Mouse (Mus musculus) frontal cortex, postnatal 10 days (tissue): Measurements from ENCODE around the gene Ttc39d.
"Not testable (repeated sequence)": the region's sequence is repeated elsewhere in the genome, so short reads cannot be mapped to it uniquely, and the experiment has no call there.

ENCODE experiments used
- DNase-seq, 2 experiments: peaks; one replicate each; pipeline ENCODE4 v3.0.0; 2022; ENCODE audit warnings: low spot score in 2 of 2, mixed read lengths in 1 of 2

The Ttc39d gene

DNA sequence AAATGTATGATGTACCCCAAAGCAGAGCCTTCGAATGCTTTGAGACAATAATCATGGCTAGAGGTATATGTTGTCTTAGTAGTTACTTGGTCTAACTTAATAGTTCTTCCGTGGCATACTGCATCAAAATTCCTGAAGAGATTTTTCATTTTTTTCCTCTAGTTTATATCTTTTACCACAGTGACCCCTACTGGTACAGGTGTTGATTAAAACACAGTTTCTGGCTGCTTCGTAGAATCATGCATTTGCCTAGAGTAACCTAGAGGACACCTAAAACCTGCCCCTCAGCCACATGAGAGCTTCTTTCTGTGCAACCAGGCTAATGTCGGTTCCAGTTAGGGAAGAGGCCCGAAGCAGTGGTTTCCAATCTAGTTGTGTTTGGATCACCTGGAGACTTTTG lies 14.2 kb upstream of the Ttc39d start:
- DNase-seq, result no peak

DNA sequence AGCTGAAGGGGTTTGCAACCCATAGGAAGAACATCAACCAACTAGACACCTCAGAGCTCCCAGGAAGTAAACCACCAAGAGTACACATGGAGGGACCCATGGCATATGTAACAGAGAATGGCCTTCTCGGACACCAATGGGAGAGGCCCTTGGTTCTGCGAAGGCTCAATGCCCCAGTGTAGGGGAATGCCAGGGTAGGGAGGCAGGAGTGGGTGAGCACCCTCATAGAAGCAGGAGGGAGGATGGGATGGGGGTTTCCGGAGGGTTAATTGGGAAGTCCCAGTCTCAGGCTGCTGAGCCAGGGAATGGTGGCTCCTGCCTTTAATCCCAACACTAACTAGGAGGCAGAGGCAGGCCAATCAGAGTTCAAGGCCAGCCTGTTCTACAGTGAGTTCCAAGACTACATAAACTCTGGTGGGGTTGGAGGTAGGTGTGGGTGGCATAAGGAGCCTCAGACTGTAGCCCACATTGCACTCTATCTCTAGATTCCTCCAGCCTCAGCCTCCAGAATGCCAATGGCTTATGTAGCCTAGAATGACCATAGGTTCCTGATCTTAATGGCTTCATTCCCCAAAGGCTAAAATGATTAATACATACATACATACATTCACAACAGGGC lies 8.0 kb upstream of the Ttc39d start:
- DNase-seq, result no peak

DNA sequence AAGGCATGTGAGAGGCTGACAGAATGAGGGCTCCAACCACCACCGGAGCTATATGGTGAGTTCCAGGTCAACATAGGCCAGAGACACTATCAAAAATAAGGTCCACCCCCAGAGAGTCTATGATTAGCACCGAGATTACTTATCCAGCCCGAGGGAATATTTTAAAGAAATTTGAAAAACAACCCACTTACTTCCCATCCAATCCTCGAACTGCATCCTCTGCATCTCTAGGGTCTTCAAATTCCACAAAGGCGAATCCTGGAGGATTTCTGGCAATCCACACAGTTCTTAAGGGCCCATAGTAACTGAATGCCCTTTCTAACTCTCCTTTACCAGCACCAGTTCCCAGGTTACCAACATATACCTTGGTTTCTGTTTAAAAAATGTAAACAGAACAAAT lies 1.6 kb upstream of the Ttc39d start:
- DNase-seq, result no peak

DNA sequence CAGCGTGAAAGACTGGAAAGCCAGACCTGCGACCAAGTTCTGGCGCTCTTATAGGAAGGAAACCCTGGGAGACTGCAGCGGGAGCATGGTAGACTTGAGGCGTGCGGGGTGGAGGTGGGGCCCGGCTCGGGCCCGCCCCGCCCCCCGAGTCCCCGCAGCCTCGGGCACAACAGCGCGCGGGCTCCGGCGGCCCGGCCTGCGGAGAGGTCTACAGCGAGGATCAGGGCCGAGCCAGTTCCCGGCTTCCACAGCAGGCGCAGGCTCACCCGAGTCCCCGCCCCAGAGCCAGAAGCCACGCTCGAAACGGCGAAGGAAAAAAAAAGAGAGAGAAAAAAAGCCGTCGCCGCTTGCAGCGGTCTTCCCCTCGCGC lies 974 bp upstream of the Ttc39d start:
- no peak for DNase-seq

DNA sequence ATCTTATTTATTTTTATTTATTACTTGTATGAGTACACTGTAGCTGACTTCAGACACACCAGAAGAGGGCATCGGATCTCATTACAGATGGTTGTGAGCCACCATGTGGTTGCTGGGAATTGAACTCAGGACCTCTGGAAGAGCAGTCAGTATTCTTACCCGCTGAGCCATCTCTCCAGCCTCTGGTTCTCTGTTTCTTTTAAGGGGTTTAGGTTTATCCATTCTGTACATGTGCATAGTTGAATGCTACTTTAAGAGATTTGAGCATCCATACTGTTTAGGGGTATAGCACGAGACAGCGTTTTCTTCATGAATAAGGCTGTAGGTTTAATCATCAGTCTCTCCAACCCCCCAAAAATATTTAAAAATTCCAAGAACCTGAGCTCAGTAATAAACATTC lies 6.7 kb downstream of the Ttc39d start:
- DNase-seq, result not testable (repeated sequence)

DNA sequence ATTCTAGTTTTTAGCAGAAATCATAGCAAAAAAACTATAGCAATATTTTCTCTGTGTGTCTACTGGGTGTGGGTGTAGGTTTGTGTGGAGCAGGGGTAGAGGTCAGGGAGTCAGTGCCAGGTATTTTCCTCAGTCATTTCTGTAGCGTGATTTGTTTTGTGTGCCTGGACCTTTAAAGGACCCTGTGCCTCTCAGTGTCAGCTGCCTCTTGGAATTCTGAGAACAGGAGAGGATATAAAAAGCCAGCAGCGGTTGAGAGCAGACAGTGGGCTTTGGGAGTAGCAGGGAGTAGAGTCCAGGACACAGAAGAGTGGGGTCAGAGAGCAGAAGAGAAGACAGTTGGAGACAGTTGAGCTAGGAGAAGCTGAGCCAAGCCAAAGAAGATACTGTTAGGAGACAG lies 12.9 kb downstream of the Ttc39d start:
- DNase-seq, result no peak

DNA sequence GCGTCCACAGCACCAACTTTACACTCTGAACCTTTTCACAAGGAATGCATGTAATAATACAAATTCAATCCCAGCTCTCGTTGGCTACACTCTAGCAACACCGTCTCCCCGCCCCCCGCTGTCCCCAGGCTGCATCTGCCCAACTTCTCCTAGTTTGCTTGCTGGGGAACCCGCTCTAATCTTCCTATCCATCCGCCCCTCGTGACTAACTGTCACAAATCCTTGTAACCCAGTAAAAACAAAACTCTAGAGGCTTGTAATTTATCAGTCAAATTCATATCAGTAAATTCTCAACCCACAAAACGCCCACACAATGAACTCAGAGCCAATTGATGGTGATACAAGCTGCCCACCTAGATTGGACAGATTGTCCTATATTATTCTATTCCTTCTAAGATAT lies 13.9 kb downstream of the Ttc39d start:
- no peak for DNase-seq

DNA sequence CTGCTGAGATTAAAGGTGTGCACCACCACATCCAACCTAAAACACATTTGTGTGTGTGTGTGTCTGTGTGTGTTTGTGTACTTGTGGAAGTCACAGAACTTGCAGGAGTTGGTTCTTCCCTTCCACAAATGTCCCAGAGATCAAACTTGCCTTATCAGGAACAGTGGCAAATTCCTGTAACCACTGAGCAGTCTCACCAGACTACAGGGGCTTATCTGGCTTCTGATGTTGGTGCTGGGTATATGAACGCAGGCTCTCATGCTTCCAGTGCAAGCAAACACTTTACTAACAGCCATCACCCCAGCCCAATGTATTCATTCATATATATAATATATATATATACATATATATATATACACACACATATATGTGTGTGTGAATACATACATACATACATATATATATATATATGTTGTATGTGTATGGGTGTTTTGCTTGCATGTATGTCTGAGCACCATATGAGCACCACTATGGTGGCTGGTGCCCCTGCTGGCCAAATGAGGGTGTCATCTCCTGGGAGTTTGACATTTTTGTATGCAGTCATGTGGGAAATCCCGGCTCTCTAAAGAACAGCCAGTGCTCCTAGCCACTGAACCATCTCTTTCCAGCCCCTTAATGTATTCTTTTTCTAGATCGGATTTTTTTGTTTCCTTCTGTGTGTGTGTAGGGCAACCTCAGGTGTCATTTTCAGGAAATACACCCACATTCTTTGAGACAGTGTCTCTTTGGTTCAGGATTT lies 14.8 kb downstream of the Ttc39d start:
- no peak for DNase-seq

DNA sequence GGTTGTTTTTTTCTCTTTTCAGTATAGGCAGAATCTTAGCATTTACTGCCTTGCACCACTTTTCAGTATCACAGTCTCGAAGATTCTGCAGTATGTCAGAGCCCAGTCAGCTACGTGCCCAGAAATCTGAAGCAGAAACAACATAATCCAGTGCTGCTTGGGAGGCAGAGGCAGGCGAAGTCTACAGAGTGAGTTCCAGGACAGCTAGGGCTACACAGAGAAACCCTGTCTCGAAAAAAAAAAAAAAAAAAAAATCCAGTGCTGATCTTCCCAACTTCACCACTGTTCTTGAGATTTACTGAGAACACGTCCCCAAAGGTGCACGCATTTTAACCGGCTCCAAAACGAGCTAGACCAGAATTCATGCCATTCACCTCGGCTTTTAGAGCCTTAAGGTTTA lies 16.6 kb downstream of the Ttc39d start:
- no peak for DNase-seq

DNA sequence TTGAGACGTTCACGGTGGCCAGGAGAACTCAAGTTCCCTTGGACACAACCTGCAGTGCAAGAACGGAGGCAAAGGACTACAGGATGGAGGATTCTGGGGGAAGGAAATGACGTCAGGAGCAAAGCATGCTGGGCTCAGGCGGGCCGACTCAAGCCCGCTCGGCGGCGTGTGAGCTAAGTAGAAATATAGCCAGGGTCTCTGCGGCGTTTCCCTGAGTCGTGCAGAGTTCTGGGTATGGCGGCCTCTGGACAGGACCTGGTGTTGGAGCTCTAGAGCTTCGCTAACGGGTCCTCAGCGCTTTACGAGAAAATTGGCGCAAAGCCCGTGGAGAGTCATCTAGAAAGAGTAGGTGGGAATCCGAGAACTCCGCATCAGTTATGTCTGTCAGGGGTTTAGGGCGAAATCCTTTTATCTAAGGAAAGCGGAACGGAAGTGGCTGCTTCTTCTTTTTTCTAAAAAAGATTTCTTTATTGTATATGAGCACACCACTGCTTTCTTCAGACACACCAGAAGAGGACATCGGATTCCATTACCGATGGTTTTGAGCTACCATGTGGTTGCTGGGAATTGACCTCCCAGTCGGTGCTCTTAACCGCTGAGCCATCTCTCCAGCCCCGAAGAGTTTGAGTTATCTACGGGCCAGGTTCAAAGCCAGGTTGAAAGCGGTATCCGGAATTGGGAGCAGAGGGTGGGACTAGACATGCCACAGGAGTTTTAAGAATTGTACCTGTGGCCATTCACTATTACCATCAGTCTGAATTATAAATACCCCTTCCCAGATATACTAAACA lies 17.3 kb downstream of the Ttc39d start, which contains the start of gene Gemin6:
Gemin6 (plus strand) TSS at position 116 of the 791 bp plus-strand sequence.
- DNase-seq, result peak; percentile 74 to 82

DNA sequence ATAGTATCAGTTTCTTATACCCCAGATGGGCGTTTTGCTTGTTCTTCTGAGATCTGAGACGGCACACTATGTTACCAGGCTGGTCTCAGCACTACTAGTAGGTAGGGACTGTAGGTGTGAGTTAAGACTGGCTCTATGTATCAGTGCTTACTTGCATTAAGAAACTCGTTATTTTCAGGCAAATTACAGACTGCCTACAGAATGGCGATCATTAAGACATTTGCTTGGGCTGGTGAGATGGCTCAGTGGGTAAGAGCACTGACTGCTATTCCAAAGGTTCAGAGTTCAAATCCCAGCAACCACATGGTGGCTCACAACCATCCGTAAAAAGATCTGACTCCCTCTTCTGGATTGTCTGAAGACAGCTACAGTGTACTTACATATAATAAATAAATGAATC lies 17.9 kb downstream of the Ttc39d start:
- not testable (repeated sequence) for DNase-seq

DNA sequence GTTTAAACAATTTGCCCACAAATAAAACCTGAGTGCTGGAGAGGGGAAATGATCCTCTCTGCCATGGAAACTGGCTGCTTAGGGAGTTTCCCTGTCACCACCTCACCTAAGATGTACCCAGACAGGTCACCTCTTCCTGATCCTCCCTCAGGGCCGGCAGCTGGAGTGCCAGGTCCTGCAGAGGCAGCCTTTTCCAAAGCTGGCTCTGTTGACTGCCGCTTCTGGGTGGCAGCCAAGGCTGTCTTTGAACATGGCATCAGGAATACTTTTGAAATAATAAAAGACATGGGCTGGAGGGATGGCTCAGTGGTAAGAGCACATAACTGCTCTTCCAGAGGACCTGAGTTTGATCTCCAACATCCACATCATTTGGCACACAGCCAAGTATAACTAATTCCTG lies 22.1 kb downstream of the Ttc39d start:
- DNase-seq, result no peak

DNA sequence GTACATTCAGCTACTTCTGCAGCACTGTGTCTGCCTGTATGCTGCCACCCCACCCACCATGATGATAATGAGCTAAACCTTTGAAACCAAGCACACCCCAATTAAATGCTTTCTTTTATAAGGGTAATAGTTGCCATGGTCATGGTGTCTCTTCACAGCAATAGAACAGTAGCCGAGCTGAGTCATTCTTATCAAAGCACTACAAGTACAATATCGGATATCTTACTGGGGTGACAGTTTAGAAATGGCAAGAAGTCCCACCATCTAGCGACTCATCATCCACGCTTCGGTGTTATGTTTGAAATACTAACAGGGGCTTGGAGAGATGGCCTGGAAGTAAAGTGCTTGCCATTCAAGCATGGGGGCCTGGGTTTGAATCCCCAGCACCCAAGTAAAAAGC lies 26.6 kb downstream of the Ttc39d start:
- DNase-seq, result no peak

DNA sequence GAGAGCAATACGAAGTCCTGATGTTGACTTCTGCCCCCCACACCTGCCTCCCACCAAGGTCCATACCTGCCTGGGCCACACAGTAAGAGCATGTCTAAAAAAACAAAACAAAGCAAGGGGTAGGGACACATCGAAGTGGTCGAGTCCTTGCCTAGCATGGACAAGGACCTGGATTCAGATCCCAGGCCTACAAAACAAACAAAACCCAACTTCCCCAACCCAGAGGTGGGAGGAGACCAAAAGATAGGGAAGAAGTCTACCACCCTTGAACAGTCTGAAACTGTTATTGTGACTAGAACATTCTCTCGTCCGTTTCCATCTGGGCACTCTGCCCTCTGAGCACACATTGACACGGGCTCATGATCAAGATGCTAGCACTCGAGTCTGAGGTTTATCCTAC lies 27.1 kb downstream of the Ttc39d start:
- DNase-seq, result no peak

DNA sequence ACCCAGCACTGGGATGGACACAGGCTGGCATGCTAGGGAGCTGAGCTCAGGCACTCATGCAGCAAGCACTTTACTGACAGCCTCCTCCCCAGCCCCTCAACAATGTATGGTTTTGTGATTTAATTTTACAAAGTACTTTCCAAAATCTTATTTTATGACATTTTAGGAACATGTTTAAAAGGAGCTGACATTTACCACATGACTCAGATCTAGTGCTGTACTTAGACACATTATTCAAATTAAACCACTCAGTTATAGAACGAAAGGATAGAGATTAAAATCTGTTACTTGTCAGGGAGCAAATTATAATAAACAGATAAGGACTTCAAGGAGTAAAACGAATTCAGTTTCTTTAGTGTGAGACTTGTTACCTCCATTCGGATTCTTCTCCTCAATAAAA lies 28.2 kb downstream of the Ttc39d start:
- no peak for DNase-seq

DNA sequence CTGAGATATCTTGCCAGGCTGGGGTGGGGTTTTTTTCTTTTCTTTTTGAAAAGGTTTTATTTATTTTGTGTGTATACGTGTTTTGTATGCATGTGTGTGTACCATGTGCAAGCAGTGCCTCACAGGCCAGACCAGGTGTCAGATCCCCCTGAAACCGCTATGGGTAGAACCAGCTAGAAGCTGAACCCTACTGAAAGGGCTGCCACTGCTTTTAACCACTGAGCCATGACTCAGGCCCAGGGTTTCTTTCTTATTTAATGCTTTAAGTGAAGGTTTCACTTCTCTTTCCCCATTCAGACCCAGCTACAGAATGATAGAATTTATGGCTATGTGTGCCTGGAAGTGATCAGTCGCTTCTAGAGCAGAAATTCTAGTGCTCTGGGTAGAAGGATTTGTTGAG lies 29.5 kb downstream of the Ttc39d start:
- no peak for DNase-seq

DNA sequence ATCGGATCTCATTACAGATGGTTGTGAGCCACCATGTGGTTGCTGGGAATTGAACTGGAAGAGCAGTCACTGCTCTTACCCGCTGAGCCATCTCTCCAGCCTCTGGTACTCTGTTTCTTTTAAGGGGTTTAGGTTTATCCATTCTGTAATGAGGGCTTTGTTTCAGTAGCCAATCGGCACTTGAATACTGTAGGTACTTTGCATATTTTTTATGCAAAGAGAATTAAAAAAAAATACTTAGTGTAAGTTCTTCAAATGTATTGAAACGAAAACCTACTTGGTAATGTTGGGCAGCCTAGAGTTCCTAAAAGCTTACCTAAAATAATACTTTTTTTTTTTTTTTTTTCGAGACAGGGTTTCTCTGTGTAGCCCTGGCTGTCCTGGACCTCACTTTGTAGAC lies 30.2 kb downstream of the Ttc39d start:
- no peak for DNase-seq

DNA sequence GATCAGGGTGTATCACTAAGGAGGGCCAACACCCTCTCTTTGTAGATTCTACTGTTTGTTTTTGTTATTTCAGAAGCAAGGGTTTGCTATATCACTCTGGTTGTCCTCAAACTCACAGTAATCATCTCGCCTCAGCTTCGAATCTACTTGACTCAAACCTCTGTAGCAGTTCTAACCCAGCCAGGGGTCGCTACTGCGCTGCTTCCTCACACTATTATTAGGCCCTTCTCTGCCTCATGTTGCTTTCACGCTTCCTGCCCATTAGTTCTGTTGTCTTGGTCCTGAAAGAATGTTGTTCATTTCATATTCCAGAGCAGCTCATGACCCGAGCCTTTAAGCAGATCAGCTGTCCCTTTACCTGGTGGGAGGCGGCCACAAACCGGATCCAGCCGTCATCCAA lies 34.3 kb downstream of the Ttc39d start:
- no peak for DNase-seq

DNA sequence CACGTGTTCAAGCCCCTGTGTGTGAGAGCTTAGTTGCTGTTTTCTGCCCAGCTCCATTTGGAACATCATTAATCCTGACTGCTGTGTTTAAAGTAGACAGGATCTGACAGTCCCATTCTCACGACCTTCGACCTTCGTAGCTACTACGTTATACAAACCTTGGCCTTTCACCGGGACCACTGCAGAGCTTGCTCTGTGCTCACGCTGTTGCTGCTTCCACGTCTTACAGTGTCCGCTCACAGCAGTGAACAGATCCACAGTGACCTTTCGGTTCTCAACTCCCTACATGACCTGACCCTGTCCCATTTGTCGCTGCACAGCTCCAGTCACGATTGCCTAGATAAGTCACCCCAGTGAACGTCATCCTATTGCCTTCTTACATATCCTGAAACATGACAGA lies 35.9 kb downstream of the Ttc39d start:
- no peak for DNase-seq

DNA sequence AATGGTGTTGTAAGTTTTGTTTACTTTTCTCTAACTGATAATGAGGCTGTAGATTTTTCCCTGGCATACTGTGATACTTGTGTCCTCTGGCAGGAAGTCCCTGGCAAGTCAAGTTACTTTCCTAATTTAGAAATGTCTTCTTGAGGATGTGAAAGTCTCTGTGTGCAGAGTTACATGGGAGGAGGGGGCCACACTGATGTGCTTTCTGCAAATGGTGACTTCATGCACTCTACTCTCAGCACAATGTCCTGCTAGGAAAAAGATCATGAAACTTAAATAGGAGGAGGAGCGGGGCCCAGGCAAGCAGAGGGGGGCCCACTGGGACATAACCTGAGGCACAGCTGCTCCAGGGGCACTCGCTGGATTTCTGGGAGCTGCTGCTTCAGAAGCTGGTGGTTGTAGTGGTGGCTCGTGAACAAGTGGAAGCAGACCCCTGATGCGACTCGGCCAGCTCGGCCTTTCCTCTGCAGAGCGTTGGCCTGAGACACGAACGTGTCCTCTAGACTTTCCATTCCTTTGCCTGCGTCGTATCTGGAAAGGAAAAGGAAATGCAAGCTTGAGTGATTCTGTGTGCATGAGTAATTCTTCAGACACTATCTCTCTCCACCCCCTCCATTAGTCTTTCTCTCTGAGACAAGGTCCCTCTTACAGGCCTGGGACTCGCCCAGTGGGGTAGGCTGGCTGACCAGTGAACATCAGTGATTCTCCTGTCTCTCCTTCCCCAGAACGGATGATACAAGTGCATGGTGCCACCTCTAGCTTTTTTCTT lies 45.7 kb downstream of the Ttc39d start:
- no peak for DNase-seq

DNA sequence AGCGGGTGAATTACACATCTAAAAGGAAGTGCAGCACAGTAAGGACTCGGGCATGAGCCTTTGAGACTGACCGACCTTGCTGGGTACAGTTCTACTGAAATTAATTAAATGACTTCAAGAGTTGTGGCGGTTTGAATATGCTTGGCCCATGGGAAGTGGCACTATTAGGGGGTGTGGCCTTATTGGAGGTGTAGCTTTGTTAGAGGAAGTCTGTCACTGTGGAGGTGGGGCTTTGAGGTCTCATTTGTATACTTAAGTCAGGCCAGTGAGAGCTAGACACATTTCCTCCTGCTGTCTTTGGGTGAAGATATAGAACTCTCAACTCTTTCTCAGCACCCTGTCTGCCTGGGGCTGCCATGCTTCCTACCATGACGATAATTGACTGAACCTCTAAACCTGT lies 47.2 kb downstream of the Ttc39d start:
- no peak for DNase-seq

DNA sequence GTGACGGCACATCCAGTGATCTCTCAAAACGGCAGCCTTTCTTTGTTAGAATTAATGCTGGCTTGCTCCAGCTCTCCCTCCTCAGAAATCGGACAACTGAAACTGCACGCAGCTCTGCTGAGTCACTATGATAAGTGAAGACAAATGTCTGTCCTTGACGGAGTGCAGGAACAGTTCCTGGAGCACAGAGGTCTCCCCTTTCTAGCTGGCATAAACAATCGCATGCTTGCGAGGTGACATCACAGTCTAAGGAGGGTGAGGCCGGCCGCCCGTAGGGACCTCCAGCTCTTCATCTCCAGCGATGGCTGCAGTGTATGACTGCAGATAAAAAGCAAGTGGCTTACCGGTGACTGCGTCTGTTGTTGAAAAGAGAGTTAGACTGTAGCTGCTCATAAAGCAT lies 47.9 kb downstream of the Ttc39d start:
- no peak for DNase-seq
